Mouse (Mus musculus) heart, adult 18-20 months (tissue): ENCODE measurements around the gene Tbc1d19. TPM values are rescaled to one million over a fixed set of nuclear protein-coding genes. Genes with fewer than 3 reads are reported as not detected.

Experiments
- DNase-seq, 2 experiments: peaks; one replicate each; pipeline ENCODE4 v3.0.0; 2021 to 2022; ENCODE audit warnings: mixed read lengths in 1 of 2
- total RNA-seq, 2 experiments: library from RNA; stranded (reverse); gene quantifications; 2 replicates each; pipeline ENCODE4 v1.2.3; 2021

Gene Tbc1d19
- total RNA-seq, 2 experiments from 2014 or later = 17.2 to 18.5 TPM

DNA sequence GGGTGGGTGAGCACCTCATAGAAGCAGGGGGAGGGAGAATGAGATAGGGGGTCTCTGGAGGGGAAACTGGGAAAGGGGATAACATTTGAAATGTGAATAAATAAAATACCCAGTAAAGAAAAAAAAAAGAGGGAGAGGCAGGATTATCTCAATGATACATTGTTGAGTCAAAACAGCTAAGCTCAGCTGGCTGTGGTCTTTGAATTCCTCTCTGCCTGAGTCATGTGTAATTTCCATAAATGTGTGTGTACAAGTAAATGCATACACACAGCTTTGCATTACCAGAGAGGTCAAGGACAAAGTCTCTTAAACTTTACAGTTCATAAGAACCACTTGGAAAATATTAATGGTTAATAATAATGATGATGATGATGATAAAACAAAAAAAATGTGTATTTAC, 143.8 kb downstream of the Tbc1d19 start:
- DNase-seq = no peak

Other genes starting within 250 kb of the Tbc1d19 start
- not detected for gene Cckar, start 101.9 kb upstream of the Tbc1d19 start, total RNA-seq
- 10 to 100 TPM; 14.0 to 15.3 TPM for gene Stim2, start 188.9 kb downstream of the Tbc1d19 start, total RNA-seq